Mouse (Mus musculus) MEL (cell line): ENCODE measurements around the gene Riok2.

Experiments used
- CTCF ChIP-seq, 3 experiments: IDR thresholded peaks in 2 of 3; conservative IDR thresholded peaks in 1 of 3; 2 replicates each; pipeline ENCODE4 v1.5.1; 2011 to 2012; ENCODE audit warnings: low read length in 3 of 3, low read depth in 2 of 3, mild to moderate bottlenecking in 2 of 3, improper control_type of control experiment in 1 of 3, inconsistent platforms in 1 of 3, mixed read lengths in 1 of 3, moderate library complexity in 1 of 3; ENCODE audit not compliant: control insufficient read depth in 1 of 3, insufficient read depth in 1 of 3, poor library complexity in 1 of 3, severe bottlenecking in 1 of 3
- E2F4 ChIP-seq: IDR thresholded peaks from 2 replicates; pipeline ENCODE4 v1.6.1; 2011; ENCODE audit warnings: low read depth, low read length, improper control_type of control experiment, borderline replicate concordance
- EP300 ChIP-seq, 2 experiments: IDR thresholded peaks; 2 replicates each; pipeline ENCODE4 v1.6.1; 2011; ENCODE audit warnings: improper control_type of control experiment in 2 of 2, low read length in 2 of 2, low read depth in 1 of 2, mild to moderate bottlenecking in 1 of 2
- MYC ChIP-seq: IDR thresholded peaks from 2 replicates; pipeline ENCODE4 v1.6.1; 2011; ENCODE audit warnings: low read depth, mild to moderate bottlenecking, low read length, improper control_type of control experiment, moderate library complexity
- POLR2A ChIP-seq, 2 experiments: IDR thresholded peaks; 2 replicates each; pipeline ENCODE4 v1.6.1; 2011 to 2012; ENCODE audit warnings: low read length in 2 of 2, mild to moderate bottlenecking in 2 of 2, control low read depth in 1 of 2, improper control_type of control experiment in 1 of 2, low read depth in 1 of 2, moderate library complexity in 1 of 2; ENCODE audit not compliant: control insufficient read depth in 1 of 2, insufficient read depth in 1 of 2, poor library complexity in 1 of 2
- TAL1 ChIP-seq: IDR thresholded peaks from 2 replicates; pipeline ENCODE4 v1.6.1; 2012; ENCODE audit warnings: mild to moderate bottlenecking, inconsistent platforms, low read length, moderate library complexity, mixed read lengths
- TCF12 ChIP-seq: IDR thresholded peaks from 2 replicates; pipeline ENCODE4 v1.6.1; 2014; ENCODE audit warnings: low read depth, mild to moderate bottlenecking, inconsistent platforms, low read length, improper control_type of control experiment, moderate library complexity

- TF ChIP-seq EP300 (IDR thresholded peaks at IDR 0.05; ENCODE audit: low read depth in 1 of 2, low read length in 2 of 2) (no peak), TAL1 (no peak), CTCF (IDR thresholded peaks at IDR 0.05 in 2 of 3, conservative IDR thresholded peaks at IDR 0.05 in 1 of 3; ENCODE audit: control insufficient read depth in 1 of 3, insufficient read depth in 1 of 3, low read depth in 2 of 3, low read length in 3 of 3, poor library complexity in 1 of 3, severe bottlenecking in 1 of 3) (no peak), POLR2A (IDR thresholded peaks at IDR 0.05; ENCODE audit: control insufficient read depth in 1 of 2, insufficient read depth in 1 of 2, low read depth in 1 of 2, low read length in 2 of 2, poor library complexity in 1 of 2) (no peak), E2F4 (no peak), TCF12 (no peak), MYC (no peak)
Measured at GRCm38 (mm10) chr17:17438576-17439191, 64.6 kb downstream of the Riok2 start.
